Mouse (Mus musculus): ENCODE data around the gene Plxna2.

Plxna2 gene

DNA sequence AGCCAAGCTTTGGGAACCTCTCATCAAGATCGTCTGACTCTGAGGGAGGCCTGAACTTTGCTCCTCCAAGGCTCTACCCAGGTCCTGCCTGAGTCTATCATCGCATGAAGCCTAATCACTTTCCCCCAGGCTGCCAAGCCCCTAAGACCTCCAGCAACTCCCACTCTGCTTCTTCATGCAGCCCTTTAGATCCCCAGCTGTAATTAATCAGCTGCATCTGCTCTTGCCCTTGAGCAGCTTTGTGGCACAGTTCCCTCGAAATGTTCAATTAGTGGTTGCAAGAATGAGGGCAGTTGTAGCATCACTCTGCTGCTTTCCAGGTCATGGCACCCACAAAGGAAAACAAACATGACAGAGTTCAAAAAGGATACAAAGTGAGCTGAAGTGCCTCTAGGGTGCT lies 155.9 kb downstream of the Plxna2 start:
- DNase-seq (ENCODE audit: low spot score): peak; percentile 16

DNA sequence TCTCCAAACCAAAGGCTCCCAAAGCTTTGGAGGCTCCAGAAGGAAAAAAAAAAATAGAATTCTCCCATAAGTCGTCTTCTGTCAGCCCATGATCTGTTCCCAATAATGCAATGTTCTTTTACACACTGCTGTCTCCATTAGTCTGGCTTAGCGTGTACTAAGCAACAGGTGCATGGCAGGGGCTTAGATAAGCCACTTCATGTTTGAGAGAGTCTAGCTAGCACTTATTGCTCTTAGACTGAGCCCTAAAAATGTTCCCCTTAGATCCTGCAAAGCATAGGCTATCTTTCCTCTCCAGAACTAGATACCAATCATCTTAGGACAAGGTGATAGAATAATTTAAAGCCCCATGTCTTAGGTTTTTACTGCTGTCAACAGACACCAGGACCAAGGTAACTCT lies 156.3 kb downstream of the Plxna2 start:
- DNase-seq (ENCODE audit: low spot score): no peak

DNA sequence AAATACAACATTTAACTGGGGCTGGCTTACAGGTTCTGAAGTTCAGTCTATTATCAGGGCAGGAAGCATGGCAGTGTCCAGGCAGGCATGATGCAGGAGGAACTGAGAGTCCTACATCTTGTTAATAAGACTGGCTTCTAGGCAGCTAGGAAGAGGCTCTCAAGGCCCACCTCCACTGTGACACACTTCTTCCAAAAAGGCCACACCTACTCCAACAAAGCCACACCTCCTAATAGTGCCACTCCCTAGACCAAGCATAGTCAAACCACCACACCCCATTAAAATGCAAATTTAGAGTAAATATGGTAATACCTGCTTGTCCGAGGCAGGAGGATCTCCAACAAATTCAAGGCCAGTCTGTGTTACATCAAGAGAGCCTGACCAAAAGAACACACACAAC lies 156.7 kb downstream of the Plxna2 start:
- DNase-seq (ENCODE audit: low spot score): no peak

DNA sequence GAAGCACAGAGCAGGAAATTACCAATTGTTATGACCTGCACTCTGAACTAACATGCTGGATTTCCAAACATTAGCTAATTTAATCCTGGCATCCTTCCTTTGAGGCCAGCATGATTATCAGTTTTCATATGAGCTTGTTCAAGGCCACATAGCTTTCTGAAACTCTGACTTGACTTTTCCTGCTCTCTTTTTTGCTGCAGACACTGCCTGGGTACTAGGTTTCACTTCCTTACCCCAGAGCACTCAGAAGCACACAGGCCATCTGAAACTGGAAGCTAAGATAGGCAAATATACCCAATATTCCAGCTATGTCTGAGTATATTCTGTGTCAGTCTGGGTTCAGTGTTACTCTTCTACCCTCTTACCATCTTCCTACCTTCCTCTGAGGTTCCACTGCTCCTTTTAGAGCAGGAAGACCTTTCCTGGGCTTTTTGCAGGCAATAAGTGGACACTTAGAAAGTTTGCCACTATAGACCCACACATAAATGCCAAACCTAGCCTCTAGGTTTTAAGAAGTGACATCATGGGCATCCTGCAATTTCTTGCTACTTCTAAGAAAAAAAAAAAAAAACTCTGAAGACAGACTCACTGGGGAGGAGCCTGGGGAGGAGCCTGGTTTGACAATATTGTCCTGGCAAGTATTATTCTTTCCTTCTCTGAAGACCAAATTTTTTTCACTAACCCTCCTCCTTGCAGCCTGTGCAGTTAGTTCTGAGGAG lies 157.8 kb downstream of the Plxna2 start:
- no peak for DNase-seq (ENCODE audit: low spot score)

DNA sequence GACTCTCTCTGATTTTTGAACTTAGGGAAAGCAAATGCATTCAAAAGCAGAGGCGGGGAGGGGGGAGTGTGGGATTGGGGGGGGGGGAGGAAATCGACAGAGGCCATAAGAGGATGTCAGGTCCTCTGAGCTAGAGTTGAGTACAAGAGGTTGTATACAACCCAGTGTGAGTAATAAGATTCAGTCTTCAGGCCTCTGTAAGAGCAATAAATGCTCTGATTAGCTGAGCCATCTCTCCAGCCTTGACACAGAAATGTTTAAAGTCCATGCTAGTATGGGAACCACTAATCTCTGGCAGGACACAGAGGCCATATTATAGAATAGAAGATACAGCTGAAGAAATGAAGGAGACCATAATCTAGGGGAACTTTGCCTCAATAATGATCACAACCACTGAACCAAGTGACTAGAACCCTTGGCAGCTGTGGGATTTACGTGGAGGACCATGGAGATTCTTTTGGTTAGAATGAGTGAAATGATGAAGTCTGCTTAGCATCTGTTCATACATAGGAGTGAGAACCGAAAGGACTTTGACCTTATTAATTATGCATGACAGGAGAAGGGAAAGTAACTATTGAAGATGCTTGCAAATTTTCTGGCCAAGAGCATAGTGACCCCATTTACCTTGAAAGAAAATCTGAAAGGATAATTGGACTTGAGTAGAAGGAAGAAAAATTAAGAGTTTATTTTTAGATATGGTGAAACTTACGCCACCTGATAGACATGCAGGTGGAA lies 158.7 kb downstream of the Plxna2 start:
- no peak for DNase-seq (ENCODE audit: low spot score)

DNA sequence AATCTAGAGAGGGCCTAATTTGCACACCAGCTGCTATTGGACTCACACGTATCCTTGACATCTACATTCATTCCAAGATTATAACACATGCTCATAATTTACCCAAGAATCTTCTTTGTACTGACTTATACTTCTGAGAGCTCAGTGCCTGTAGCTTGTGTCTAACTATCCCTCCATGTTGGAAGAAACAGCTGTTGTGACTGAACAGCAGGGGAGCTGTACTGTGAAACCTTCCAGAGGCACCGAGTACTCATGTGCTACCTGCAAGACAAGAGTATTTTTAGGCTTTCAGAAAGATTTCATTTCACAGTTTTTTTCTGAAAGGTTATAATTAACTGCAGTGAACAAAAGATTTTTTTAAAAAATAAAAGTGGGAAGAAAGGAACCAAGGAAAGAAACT lies 159.6 kb downstream of the Plxna2 start:
- no peak for DNase-seq (ENCODE audit: low spot score)

DNA sequence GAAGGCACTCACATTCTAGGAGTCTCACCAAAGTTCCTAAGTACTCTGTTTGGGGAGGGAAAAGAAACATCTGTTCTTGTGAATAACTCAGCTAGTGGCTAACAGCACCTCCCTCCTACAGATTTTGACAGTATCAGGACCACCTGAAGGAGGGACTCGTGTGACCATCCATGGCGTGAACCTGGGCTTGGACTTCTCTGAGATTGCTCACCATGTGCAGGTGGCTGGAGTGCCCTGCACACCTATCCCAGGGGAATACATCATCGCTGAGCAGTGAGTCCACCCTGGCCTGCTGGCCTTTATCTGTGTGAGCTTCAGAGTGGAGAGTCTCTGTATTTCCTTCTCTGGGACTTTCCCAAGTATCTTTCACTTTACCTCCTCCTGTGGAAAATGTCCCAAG lies 162.4 kb downstream of the Plxna2 start:
- no peak for DNase-seq (ENCODE audit: low spot score)

DNA sequence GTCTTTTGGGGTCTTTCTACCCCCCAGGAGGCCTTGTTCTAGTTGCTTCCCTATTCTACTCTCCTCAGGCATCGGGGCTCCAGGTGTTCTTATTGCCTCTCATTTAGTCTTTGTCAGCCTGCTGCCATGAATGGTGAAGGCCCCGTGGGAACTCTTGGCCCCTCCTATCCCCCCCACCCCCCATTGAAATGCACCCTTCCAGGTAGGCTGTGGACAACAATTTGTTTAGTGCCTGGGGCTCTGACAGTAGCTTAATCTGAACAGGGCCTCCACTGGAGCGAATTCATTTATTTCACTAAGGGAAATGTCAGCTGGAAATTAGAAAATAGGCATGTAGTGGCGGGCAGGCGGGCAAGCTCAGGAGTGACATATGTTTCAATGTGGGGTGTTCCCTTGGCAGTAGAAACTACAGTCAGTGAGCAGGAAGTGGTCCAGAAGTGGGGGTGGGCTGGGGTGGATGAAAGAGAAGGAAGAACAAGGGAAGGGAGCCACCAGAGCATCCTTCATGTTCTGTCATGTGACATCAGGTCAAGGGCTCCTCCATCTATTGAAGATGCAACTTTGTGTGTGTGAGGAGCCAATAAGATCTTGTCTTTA lies 162.9 kb downstream of the Plxna2 start:
- DNase-seq (ENCODE audit: low spot score): no peak

DNA sequence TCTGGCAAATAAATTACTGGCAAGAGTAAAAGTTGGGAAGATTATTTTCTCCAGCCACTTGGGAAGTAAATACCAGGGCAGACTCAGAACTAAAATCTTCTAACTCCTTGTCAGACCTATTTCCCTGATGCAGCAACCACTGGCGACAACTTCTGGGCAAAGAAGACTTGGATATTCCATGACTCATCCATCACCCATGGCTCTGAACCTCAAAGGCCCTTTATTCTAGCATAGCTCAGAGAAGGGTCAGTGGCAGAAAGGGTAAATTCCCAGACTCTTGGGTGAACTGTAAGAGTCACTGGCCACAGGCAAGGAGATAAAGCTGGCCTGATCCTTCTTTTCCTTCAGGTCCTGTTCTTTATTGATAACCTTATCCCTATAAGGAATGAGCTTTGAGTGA lies 163.5 kb downstream of the Plxna2 start:
- no peak for DNase-seq (ENCODE audit: low spot score)

DNA sequence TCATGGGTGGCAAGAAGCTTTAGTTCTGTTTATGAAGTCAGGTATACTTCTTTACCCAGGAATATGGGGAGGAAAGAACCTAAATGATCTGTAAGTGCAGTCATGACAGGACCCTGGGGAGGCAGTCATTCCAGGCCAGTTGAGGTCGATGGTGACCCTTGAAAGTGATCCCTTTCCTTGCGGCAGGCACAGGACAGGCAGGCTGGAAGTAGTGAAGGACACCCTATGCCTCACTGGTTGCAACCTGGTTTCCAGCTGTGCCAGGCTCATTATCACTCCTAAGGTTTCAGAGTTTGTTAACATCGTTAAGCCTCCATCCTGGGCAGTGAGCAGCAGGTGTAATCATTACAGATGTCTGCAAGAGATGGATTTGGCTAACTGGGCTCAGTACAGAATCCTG lies 164.3 kb downstream of the Plxna2 start:
- DNase-seq (ENCODE audit: low spot score): no peak

DNA sequence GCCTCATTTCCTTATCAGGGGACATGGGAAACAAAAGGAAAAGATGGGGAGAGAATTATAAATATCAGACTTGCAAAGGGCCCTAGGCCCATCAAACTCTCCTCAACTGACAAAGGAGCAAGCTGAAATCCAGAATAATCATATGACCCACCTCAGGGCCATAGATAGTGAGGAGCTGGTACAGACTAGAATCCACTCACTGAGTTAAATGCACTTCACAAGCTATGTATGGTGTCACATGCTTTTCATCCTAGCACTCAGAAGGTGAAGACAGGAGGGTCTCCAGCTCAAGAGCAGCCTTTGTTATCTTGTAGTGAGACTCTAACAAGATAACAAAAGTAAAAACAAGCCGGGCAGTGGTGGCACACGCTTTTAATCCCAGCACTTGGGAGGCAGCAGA lies 169.6 kb downstream of the Plxna2 start:
- DNase-seq (ENCODE audit: low spot score): no peak

DNA sequence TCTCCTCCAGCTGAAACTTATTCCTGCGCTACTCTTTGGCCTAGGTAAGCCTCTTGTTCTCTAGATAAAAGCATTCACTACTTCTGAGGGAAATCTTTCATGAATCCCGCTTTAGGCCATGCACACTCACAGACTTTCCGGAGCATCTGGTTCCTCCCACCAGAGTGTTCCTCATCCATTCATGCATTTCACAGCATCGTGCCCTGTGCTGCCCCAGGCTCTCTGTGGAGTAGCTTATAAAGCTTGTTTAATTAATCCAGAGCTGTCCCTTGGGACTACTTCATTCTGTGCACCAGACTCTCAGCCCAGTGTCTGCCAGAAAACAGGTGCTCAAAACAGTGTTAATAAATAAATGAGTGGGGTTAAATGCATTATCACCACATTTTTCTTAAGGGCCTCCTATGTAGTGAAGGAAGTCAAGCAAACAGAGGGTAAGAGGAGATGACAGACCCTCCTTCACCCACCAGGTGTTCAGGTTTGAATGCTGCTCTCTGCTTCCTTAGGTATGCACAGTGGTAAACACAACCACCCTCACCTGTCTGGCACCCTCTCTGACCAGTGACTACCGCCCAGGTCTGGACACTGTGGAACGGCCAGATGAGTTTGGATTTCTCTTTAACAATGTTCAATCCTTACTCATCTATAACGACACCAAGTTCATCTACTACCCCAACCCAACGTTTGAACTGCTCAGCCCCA lies 175.4 kb downstream of the Plxna2 start:
- DNase-seq (ENCODE audit: low spot score): no peak

DNA sequence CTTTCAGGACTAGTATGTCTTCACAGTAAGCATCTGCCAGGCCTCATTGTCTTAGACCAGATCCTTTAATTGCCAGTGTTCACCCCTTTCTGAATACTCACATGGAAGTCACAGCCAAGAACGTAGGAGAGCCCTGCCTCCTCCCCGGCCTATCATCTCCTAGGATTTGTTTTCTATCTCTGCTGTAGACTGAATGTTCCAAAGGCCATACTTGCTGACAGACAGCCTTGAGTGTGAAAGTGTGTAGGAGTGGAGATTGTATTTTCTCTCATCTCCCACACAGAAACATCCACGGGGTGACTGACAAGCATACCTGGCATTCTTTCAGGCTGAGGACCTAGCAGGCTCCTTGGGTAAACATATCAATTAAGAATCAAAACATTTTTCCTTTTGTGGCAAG lies 177.3 kb downstream of the Plxna2 start:
- DNase-seq (ENCODE audit: low spot score): no peak

DNA sequence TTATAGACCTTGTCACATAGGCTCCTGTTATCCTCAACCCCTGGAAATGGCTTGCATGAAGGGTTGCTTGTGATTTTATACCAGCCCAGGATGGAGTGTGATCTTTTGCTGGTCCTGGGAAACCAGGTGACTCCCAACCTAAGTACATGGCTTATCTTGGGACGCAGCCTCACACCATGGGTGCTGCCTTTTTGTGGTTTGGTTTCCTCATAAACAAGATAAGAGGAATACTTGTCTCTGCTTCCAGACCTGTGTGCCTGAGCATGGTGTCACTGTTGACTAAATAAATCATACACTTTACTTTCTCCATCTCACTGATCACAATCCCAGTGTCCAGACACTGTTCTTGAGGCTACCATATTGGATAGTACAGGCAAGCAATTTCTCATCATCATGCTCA lies 179.8 kb downstream of the Plxna2 start:
- no peak for DNase-seq (ENCODE audit: low spot score)

DNA sequence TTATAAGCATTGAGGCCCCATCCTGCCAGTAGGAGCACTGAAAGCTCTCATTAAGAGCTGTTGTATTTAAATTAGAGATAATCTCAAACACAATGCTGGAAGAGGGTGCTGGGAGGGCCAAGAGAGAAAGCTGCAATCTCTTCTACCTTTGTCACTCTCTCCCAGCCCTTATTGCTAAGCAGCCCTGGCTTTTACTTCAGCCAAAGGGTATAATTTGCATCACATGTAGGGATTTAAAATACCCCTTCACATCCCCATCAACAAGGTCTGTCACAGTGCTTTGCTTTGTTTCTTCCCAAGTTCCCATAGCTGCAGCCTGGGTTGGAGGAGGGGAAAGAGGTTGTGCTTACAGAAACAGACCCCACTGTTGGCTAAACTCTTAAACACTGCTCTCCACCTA lies 180.5 kb downstream of the Plxna2 start:
- DNase-seq (ENCODE audit: low spot score): no peak

DNA sequence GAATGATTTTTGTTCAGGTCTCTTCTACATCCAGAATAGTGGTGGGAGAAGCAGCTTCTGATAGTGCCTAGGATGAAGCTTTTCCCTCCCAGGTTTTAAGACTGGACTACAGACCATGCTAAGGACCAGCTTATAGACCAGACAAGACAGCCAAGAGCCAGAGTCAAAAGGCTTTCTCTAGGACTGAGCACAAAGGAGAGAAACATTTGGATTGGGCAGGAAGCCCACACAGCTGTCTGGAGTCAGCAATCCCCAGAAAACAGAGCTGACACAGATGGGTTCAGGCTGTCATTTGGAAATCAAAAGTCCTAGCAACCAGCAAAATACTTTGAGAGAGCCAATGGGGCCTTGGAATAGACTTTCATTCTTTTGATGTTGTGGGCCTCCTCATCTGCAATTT lies 190.2 kb downstream of the Plxna2 start:
- DNase-seq (ENCODE audit: low spot score): no peak

DNA sequence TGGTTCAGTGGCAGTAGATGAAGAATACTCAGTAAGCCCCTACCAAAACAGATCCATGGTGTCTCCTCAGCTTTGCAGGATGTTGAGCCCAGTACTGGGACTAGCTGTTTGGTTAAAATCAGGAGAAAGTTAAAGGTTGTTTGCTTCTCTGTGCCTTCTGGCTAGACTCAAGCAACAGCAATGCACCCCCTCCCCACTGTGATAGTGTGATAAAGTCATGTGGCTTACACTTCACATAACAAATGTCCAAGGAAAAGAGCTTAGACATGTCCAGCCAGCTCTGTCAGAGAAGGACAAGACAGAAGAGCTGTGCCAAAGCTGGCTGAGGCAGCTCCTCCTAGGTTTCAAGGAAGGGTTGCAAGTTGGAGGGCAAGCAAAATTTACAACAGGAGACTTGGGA lies 190.7 kb downstream of the Plxna2 start:
- DNase-seq (ENCODE audit: low spot score): no peak

DNA sequence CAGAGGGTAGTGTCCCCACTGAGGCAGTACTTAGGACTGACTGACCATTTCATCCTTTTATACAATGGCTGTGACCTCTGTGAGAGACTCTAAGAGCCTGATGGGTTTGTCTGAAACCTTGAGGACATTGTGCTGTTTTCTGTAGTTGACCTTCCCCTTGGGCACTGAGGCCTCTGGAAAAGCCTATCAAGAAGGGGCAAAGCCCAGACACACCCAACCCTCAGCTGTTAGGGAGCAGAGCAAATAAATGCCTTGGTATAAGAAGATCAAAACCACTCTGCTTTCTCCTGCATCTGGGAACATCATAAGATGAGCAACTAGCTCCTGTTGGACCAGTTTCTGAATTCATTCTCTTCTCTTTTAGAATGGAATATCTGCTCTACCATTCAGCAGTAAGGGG lies 191.6 kb downstream of the Plxna2 start:
- DNase-seq (ENCODE audit: low spot score): no peak

DNA sequence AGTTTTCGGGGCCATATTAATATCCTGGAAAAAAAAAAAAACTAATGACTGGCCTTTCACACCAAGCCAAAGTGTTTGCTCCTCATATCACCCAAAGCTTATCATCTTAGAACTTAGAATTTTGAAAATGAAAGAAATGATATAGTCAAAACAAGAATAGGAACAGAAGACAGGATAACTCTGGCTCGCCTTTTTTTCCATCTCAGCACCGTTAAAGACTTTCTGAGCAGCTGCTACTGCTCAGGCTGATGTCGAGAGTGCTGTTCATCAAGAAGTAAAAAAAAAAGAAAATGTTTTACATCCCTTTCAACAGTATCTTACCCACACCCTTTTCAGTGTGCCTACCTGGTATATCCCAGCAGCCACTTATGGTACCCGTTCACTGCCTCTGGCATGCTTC lies 196.2 kb downstream of the Plxna2 start:
- no peak for DNase-seq (ENCODE audit: low spot score)

DNA sequence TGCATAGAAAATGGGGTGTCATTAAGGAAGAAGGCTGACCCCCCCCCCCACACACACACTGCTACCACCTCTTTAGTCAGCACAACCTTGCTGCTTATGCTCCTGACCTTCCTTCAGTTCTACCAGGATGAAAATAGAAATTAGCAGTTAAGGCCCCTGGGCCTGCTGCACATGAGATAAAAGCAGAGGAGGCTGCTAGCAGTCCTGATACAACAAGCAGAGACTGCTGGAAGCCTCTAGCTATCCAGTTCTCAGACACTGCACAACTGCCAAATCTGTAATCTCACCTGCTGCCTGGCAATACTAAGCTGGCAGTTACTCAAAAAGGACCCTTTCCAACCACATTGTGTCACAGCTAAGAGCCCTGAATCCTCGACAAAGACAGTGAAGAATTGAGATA lies 197.5 kb downstream of the Plxna2 start:
- DNase-seq (ENCODE audit: low spot score): no peak

DNA sequence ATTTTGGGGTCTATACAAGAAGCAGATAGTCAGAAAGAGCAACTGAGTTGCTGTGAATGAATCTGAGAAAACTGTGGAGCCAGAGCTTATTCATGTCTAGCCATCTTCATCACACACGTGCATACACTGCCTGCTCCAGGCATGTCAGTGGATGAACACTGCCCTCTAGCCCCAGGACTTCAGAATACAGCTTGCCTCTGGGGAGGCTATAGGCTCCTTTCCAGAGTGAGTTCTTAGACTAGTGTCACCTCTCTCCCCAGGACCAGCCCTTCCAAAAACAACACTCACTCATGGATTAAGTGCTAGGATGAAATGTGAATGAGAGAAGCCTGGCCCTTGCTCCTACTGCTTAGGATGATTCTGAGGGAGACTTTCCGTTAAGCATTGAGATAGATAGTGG lies 198.9 kb downstream of the Plxna2 start:
- peak; percentile 83 for DNase-seq (ENCODE audit: low spot score)

DNA sequence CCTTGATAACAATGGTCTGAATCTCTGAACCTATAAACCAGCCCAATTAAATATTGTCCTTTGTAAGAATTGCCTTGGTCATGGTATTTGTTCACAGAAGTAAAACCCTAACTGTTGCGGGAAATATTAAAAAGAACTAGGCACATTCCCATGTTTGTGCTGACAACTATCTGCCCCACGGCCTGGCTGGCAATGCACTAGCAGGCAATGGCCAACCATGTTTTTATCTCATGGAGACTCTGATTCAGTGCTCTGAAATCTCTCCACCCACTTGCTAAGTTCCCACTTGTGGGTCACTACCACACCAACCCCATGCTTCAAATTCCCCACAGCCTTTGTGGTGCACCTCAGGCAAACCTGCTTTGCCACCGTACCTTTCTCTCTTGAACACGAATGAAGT lies 202.9 kb downstream of the Plxna2 start:
- no peak for DNase-seq (ENCODE audit: low spot score)

DNA sequence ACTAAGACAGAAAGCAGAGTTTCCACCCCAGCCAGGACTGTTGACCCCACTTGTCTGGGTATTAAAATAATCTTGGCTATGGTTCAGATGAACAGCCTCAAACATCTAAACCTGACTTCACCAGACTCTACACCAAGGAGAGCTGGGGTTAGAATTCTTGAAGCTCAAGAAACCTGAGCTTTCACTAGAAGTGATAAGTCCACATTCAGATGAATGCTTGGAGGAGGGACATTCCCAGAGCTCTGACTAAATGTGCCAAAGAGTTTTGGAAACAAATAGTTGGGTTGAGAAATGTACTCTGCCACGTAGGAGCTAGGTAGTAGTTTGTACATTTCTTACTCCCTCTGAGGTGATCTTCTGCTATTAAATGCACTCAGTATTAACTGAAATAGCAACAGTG lies 203.7 kb downstream of the Plxna2 start:
- no peak for DNase-seq (ENCODE audit: low spot score)

Data from embryo, embryonic 10 days (tissue).